Mouse (Mus musculus): ENCODE results near the gene Elane. TPM values are rescaled to one million over a fixed set of nuclear protein-coding genes. Genes with fewer than 3 reads are reported as not detected.

The Elane gene
- polyA plus RNA-seq, 1 experiment, result 33.0 TPM

GRCm38 (mm10) chr10:79907415-79907814, 21.4 kb downstream of the Elane start:
- H3K4me3 ChIP-seq (ENCODE audit: extremely low read depth, insufficient read depth, insufficient read length), result no peak overlapping the region
- no peak for TF ChIP-seq POLR2A (IDR thresholded peaks at IDR 0.05; ENCODE audit: low read depth, low read length)
- no peak for TF ChIP-seq CTCF (IDR thresholded peaks at IDR 0.05; ENCODE audit: extremely low read depth, insufficient read depth, insufficient read length, insufficient replicate concordance)
- no peaks in the 10 kb centered on the region for H3K27me3 ChIP-seq (ENCODE audit: control insufficient read depth, insufficient read depth, low read length)
- WGBS, result 97% methylated on average over 10 of the region's 10 CpGs
- peaks cover 17% of the 10 kb centered on the region for H3K36me3 ChIP-seq (ENCODE audit: control insufficient read depth, insufficient read depth, low read length)
- H3K27ac ChIP-seq (ENCODE audit: insufficient read depth, low read length), result no peak overlapping the region
- DNase-seq (ENCODE audit: low read depth in 1 of 2, low spot score in 2 of 2), result no peak
- H3K4me1 ChIP-seq (ENCODE audit: control insufficient read depth, insufficient read depth, insufficient read length), result peaks cover 5% of the 10 kb centered on the region; the same call in 1 of the 2 replicates

GRCm38 (mm10) chr10:79908167-79909091, 22.4 kb downstream of the Elane start, which contains the start of gene Med16:
Gene Med16, minus strand, starts transcription at chr10:79908923.
- Histone ChIP-seq H3K4me3 (ENCODE audit: extremely low read depth, insufficient read depth, insufficient read length) (peak within 1 kb of the TSS; percentile 94), H3K4me1 (ENCODE audit: control insufficient read depth, insufficient read depth, insufficient read length) (peaks cover 5% of the 10 kb centered on the region; the same call in 1 of the 2 replicates), H3K27me3 (ENCODE audit: control insufficient read depth, insufficient read depth, low read length) (no peaks in the 10 kb centered on the region), H3K36me3 (ENCODE audit: control insufficient read depth, insufficient read depth, low read length) (peaks cover 17% of the 10 kb centered on the region), H3K27ac (ENCODE audit: insufficient read depth, low read length) (peak within 1 kb of the TSS; percentile 100)
- WGBS, result under 1% methylated on average over 52 of the region's 52 CpGs
- peak; percentile 96 to 97 for DNase-seq (ENCODE audit: low read depth in 1 of 2, low spot score in 2 of 2)
- TF ChIP-seq POLR2A (IDR thresholded peaks at IDR 0.05; ENCODE audit: low read depth, low read length) (no peak), CTCF (IDR thresholded peaks at IDR 0.05; ENCODE audit: extremely low read depth, insufficient read depth, insufficient read length, insufficient replicate concordance) (no peak)

GRCm38 (mm10) chr10:79909092-79909922, 23.3 kb downstream of the Elane start:
- peaks cover 15% of the 10 kb centered on the region for H3K36me3 ChIP-seq (ENCODE audit: control insufficient read depth, insufficient read depth, low read length)
- 26% methylated on average over 14 of the region's 14 CpGs for WGBS

GRCm38 (mm10) chr10:79910556-79910955, 24.5 kb downstream of the Elane start, which contains the start of gene Gm26602:
Gene Gm26602, plus strand, starts transcription at chr10:79910856.
- TF ChIP-seq CTCF (IDR thresholded peaks at IDR 0.05; ENCODE audit: extremely low read depth, insufficient read depth, insufficient read length, insufficient replicate concordance), result no peak
- TF ChIP-seq POLR2A (IDR thresholded peaks at IDR 0.05; ENCODE audit: low read depth, low read length), result no peak
- peak within 1 kb of the TSS; percentile 71; the same call in 1 of the 2 replicates for H3K27ac ChIP-seq (ENCODE audit: insufficient read depth, low read length)
- WGBS, result 99% methylated on average over 4 of the region's 4 CpGs

More at GRCm38 (mm10) chr10:79909092-79909922, 23.3 kb downstream of the Elane start:
- DNase-seq (ENCODE audit: low read depth in 1 of 2, low spot score in 2 of 2), result no peak
- TF ChIP-seq POLR2A (IDR thresholded peaks at IDR 0.05; ENCODE audit: low read depth, low read length) (no peak), CTCF (IDR thresholded peaks at IDR 0.05; ENCODE audit: extremely low read depth, insufficient read depth, insufficient read length, insufficient replicate concordance) (no peak)
- no peaks in the 10 kb centered on the region for H3K27me3 ChIP-seq (ENCODE audit: control insufficient read depth, insufficient read depth, low read length)
- H3K4me3 ChIP-seq (ENCODE audit: extremely low read depth, insufficient read depth, insufficient read length), result peak overlapping the region; percentile 94; the same call in 1 of the 2 replicates
- peak overlapping the region; percentile 71 for H3K27ac ChIP-seq (ENCODE audit: insufficient read depth, low read length)
- peaks cover 5% of the 10 kb centered on the region; the same call in 1 of the 2 replicates for H3K4me1 ChIP-seq (ENCODE audit: control insufficient read depth, insufficient read depth, insufficient read length)

GRCm38 (mm10) chr10:79912412-79912811, 26.4 kb downstream of the Elane start:
- Histone ChIP-seq H3K27me3 (ENCODE audit: control insufficient read depth, insufficient read depth, low read length) (no peaks in the 10 kb centered on the region), H3K4me1 (ENCODE audit: control insufficient read depth, insufficient read depth, insufficient read length) (peaks cover 14% of the 10 kb centered on the region; the same call in 1 of the 2 replicates), H3K27ac (ENCODE audit: insufficient read depth, low read length) (no peak overlapping the region), H3K4me3 (ENCODE audit: extremely low read depth, insufficient read depth, insufficient read length) (no peak overlapping the region), H3K36me3 (ENCODE audit: control insufficient read depth, insufficient read depth, low read length) (peaks cover 2% of the 10 kb centered on the region; the same call in 1 of the 2 replicates)
- TF ChIP-seq POLR2A (IDR thresholded peaks at IDR 0.05; ENCODE audit: low read depth, low read length), result no peak
- no peak for TF ChIP-seq CTCF (IDR thresholded peaks at IDR 0.05; ENCODE audit: extremely low read depth, insufficient read depth, insufficient read length, insufficient replicate concordance)
- 94% methylated on average over 20 of the region's 20 CpGs for WGBS
- no peak for DNase-seq (ENCODE audit: low read depth in 1 of 2, low spot score in 2 of 2)

More at GRCm38 (mm10) chr10:79910556-79910955, 24.5 kb downstream of the Elane start, which contains the start of gene Gm26602:
- Histone ChIP-seq H3K4me3 (ENCODE audit: extremely low read depth, insufficient read depth, insufficient read length) (no peak within 1 kb of the TSS), H3K36me3 (ENCODE audit: control insufficient read depth, insufficient read depth, low read length) (peaks cover 9% of the 10 kb centered on the region), H3K27me3 (ENCODE audit: control insufficient read depth, insufficient read depth, low read length) (no peaks in the 10 kb centered on the region), H3K4me1 (ENCODE audit: control insufficient read depth, insufficient read depth, insufficient read length) (peaks cover 6% of the 10 kb centered on the region; the same call in 1 of the 2 replicates)
- DNase-seq (ENCODE audit: low read depth in 1 of 2, low spot score in 2 of 2), result no peak
